Mouse (Mus musculus) naive thymus-derived CD4-positive, alpha-beta T cell, adult 2 months (primary cell): Measurements from ENCODE around the gene Gucy2c.

Experiments used
- DNase-seq: peaks from one replicate; pipeline ENCODE4 v3.0.0-alpha.2; 2011; ENCODE audit warnings: low read depth

Gucy2c gene

GRCm38 (mm10) chr6:136728144-136728543, 53.4 kb downstream of the Gucy2c start:
- no peak for DNase-seq

GRCm38 (mm10) chr6:136723171-136723570, 58.4 kb downstream of the Gucy2c start:
- DNase-seq: no peak

GRCm38 (mm10) chr6:136722565-136722964, 59.0 kb downstream of the Gucy2c start:
- DNase-seq: no peak

GRCm38 (mm10) chr6:136721925-136722324, 59.6 kb downstream of the Gucy2c start:
- peak; percentile 55 for DNase-seq

GRCm38 (mm10) chr6:136720436-136720835, 61.1 kb downstream of the Gucy2c start:
- no peak for DNase-seq

- no peak for DNase-seq
These were observed 65.6 kb downstream of the Gucy2c start for GRCm38 (mm10) chr6:136715881-136716431.

- no peak for DNase-seq
These were observed 67.5 kb downstream of the Gucy2c start for GRCm38 (mm10) chr6:136714097-136714496.

- DNase-seq: no peak
These were observed 71.2 kb downstream of the Gucy2c start for GRCm38 (mm10) chr6:136710408-136710807.

GRCm38 (mm10) chr6:136708597-136708996, 73.0 kb downstream of the Gucy2c start:
- DNase-seq: no peak

- no peak for DNase-seq
These were observed 79.7 kb downstream of the Gucy2c start for GRCm38 (mm10) chr6:136701878-136702277.

- DNase-seq: no peak
These were observed 80.4 kb downstream of the Gucy2c start for GRCm38 (mm10) chr6:136701185-136701584.

- DNase-seq: no peak
These were observed 90.3 kb downstream of the Gucy2c start for GRCm38 (mm10) chr6:136691314-136691713.

GRCm38 (mm10) chr6:136690527-136690926, 91.0 kb downstream of the Gucy2c start:
- DNase-seq: peak; percentile 18

GRCm38 (mm10) chr6:136689790-136690413, 91.7 kb downstream of the Gucy2c start:
- peak; percentile 69 for DNase-seq

- no peak for DNase-seq
These were observed 96.1 kb downstream of the Gucy2c start for GRCm38 (mm10) chr6:136685433-136685832.

- peak; percentile 36 for DNase-seq
These were observed 97.9 kb downstream of the Gucy2c start for GRCm38 (mm10) chr6:136683410-136684334.

GRCm38 (mm10) chr6:136679381-136679780, 102.2 kb downstream of the Gucy2c start:
- no peak for DNase-seq

GRCm38 (mm10) chr6:136674935-136675334, 106.6 kb downstream of the Gucy2c start:
- no peak for DNase-seq

GRCm38 (mm10) chr6:136672467-136672866, 109.1 kb downstream of the Gucy2c start:
- DNase-seq: no peak

GRCm38 (mm10) chr6:136669274-136669673, 112.3 kb downstream of the Gucy2c start:
- no peak for DNase-seq

GRCm38 (mm10) chr6:136668266-136668986, 113.1 kb downstream of the Gucy2c start:
- DNase-seq: no peak

GRCm38 (mm10) chr6:136662063-136662462, 119.5 kb downstream of the Gucy2c start:
- no peak for DNase-seq
